Mouse (Mus musculus) kidney, postnatal 25 days (tissue): ENCODE data around the gene Rgs4.
A peak's percentile ranks its signal among the peaks of the same experiment; 100 is the strongest.

Experiments used
- DNase-seq, 2 experiments: peaks; one replicate each; pipeline ENCODE4 v3.0.0; 2021; ENCODE audit warnings: mixed read lengths in 2 of 2

The Rgs4 gene

DNA sequence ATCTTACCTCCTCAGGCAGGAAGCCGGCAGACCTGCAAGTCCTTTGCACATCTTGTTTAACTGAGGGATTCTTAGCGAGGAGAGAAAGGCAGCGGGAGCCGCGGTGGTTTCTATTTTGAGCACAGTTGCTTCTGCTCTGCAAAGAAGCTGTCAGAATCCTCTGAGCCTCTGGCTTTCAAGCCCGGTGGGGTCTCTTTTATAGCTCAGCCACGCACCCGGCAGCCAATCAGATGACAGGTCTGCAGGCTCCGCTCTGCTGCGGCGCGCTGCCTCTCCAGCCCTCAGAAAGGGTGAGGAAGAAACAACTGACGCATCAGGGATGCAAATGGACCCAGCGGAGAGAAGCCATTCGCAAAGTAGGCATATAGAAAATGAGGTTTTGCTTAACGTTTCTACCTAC, at the start of gene Rgs4:
Rgs4 (minus strand) TSS at position 170 of the 400 bp plus-strand sequence.
- DNase-seq: peak; percentile 36 to 60

DNA sequence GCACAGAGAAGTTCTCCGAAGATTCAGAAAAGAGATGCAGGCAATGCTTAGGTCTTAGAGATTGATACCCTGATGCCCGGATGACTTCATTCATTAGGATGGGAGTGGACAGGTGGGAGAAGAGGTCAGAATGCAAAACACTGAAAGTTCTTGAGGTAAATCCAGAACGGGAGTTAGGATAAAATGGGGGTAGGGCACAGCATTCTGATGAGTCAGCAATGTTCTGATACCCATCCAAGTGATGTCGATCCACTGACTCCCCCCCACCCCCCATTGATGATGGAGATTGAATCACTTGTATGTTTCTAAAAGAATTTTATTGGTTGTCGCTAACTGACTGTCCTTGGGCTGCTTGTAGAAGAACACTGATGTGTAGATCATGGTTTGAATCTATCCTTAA, 45.0 kb upstream of the Rgs4 start:
- DNase-seq: no peak

DNA sequence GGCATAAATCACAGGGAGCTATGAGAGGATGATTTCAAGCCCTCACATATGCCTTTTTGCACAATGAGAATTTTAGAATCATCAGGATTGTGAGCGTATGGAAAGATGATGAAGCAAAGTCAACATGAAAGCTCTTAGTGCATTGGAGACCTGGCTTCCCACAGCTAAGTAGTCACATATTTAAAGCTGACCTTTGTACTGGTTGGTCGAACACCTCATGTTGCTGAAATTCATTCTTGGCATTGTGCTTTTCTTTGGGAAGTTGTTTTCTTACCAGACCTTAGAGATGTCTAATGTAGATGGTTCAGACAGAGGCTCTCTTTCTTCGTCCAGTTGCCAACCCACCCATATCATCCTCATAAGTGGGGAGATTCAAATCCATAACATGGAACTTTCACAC, 38.5 kb upstream of the Rgs4 start:
- no peak for DNase-seq

DNA sequence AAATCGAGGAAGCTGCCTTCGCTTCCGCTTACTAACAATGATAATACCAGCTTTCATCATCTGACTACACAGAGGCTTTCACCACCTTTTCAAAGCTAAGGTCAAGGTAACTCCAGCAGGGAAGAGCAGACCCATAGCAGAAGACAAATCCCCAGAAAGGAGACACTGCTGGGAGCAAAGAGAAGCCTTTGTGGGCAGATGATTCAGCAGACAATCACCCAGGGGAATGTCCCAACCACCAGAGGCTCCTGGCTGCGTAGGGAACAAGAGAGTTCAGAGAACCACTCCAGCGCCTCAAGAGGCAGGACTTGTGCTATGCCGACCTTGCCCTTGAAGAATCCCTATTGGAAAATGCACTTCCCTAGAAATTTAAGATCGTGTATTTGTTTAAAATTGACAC, 29.1 kb upstream of the Rgs4 start:
- no peak for DNase-seq

DNA sequence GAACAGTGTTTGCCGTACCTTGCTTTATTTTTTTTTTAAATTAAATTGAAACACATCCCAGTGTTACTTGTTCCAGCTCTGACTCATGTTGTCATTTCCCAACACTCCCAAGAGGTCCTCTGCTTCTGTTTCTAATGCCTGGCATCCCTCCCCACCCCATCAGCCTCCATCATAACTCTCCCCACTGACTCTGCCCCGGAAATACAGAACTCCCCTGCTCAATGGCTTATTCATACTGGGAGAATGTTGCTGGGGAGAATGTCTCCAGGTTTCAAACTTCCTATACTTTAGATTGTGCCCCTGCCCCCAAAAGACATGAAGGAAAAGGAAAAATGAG, 17.1 kb upstream of the Rgs4 start:
- DNase-seq: no peak

DNA sequence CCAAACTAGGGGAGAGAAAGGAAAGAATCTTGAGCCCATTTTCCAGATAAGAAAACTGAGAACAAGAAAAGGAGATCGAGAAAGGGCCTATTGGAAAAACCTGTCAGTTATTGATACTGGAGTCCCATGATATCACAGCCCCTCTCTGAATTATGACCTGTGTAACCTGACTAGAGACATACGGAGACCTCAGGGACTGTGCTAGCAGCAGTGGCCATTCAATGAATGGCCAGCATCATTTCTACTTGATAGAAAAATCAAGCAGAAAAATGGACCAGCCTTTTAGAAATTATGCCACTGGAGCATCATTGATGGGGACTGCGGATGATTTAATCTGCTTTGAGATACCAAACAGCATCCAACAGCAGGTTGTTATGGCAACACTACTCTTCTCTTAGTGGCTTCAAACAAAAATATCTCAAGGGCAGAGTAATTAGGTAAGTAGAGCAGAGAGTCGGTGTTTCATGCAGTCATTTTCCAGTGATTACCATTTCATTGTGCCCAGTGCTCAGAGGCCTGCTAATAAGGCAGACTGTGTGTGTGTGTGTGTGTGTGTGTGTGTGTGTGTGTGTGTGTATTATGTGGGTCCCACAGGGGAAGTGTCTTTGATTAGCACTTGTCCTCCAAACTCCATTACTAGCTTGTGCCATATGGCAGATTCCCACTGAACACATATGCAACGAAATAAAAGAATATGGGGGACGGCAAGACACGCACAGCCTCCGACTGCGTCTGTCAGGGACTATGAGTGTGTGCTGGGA, 16.6 kb upstream of the Rgs4 start:
- DNase-seq: no peak

DNA sequence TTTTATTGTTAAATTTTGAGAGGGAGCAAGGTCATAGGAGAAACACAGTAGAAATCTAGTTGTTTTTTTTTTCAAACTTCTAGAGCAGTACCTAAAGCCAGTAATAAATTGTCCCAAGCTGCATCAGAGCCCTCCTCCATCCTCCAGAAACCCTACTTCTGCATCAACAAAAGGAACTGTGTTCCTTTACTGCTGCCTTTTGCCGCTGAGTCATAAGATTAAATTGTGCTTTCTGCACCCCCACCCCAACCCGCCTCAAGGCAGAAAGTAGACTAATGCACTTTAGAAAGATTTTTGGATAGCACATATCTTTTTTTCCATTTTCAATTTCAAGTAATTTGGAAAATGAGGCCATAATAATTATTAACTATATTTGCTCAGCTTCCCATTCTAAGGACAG, 15.1 kb upstream of the Rgs4 start:
- DNase-seq: no peak

DNA sequence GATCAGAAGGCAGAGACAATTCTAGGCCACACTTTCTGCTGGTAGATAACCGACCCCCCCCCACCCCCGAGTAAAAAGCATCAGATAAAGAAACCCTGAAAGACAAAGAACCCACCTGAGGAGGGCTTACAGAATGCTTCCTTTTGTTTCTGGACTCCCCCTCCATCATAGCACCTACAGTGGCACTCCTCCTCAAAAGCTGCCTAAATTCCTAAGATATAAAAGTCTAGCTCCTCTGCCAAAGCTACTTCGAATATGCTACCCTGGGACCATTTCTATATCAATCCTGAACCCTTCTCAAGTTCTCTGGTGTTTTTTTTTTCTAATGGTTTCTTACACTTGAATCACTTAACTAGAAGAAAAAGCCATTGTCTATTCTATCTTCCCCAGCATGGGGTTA, 9.1 kb upstream of the Rgs4 start:
- DNase-seq: no peak

DNA sequence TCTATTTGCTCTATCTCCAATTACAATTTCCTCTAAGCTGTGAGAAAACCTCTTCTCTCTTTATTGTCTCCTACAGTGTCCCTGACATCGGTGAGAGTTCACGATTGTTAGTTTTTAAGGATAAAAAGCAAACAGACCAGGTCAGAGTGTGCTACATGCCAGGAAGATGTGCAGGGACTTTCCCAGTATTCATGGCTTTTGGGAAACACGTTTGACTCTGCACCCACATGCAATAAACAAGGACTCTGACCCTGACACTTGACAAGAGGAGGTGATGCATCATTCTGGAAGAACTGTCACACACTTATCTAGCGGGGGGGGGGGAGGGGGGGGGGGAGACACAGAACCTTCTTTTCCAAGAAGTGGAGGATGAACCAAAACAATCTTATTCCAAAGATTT, 5.0 kb upstream of the Rgs4 start:
- DNase-seq: no peak

DNA sequence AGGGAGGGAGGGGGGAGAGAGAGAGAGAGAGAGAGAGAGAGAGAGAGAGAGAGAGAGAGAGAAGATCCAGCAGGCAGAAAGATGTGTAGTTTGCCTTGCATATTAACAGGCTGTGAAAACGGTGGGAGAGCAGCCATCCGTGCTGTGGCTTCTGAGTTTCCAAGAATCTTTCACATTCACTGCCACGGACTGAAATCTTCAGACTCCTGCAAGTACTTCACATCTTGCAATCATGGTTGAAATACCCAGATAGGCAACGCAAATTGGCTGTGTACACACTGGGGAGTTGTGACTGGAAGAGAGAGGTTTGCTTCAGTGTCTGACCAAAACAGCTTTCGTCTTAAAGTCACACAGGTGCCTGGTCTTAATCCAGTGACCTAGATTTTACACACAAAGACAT, 997 bp upstream of the Rgs4 start:
- no peak for DNase-seq

DNA sequence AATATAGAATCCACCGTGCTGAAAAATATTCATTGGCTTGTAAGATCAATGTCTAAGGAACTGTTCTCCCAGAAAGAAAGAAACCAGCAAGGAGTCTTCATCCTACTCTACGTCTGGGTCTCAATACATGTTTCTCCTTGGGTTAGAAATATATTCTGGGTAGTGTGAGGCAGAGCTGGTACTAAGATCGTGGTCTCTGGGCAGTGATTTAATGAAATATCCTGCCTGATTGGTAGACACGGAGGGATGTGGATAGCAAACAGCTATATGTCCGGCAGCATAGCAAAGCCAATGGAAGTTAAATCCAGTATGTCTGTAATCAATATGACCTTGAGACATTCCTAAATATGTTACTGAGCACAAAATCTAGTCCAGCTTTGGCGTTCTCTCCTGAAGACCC, 460 bp upstream of the Rgs4 start:
- DNase-seq: no peak

DNA sequence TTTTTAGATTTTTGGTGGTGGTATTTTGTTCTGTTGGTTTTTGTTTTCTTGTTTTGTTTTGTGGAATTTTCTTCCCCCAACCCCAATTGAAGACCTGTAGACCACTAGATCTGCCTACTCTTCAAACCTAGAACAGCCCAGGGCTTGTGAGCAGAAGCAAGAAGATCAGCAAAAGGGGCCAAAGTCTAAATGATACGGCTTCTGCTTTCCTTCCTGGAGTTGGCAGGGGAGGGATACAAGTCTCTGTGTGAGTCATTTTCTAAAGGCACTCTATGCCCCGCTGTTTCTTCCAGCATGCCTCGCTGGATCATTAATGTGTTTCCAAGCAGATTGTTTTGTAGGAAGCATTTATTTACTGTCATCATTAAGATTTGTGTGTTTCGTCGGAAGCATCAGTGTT, 6.3 kb downstream of the Rgs4 start:
- no peak for DNase-seq

DNA sequence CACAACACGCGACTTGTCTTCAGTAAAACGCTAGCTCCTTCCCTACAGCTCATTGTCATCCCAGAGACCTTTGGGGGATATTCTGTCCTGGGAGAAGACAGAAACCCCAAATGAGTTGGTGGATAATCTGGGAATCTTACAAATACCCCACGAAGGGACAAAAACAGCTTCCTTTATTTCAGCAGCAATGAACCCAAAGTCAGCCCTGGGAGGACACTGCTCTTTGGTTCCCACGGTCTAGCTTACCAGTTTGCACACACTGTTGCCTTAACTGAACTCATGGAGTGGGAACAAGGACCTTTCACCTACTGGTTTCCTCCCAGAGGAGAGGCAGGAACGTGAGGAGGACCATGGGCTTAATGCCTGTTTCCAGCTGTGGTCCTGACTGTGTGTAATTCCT, 10.2 kb downstream of the Rgs4 start:
- no peak for DNase-seq

DNA sequence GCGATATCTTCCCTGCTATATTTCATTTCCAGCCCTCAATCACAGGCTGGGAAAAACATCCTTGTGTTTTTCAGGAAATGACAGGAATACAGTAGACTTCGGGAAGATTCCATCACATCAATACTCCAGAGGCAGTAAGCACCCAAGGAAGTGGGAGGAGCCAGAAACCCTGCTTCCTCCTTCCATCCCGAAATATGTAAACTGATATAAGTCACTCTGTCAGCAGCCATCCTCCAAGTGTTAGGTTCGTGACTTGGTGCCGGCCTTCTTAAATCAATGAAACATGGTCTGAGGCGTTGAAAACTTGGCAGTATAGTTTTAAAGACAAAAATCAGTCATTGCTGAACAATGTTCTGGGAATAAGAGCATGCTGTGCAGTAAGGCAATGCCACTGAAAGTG, 11.3 kb downstream of the Rgs4 start:
- no peak for DNase-seq

DNA sequence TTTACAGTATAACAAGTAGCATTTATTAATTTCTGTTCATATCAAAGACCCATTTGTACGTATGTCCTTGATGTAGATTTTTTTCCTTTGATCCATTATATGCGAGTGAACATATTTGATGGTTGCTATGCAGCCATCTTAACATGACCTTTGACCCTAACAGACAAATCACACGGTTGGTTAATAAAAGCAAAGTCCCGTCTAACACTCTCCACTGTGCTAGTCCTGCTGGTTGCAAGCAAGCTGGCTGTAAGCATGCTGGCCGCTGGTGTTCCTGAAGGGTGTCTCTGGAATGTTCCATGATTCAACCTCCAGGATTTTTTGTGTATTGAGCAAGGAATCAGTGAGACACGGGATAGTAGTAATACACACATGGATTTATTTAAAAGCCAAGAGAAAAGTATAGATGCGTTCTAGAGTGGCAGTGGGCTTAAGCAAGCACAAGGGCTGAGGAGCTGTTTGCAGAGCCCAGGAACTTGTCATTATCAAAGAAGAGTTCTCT, 16.8 kb downstream of the Rgs4 start:
- no peak for DNase-seq

DNA sequence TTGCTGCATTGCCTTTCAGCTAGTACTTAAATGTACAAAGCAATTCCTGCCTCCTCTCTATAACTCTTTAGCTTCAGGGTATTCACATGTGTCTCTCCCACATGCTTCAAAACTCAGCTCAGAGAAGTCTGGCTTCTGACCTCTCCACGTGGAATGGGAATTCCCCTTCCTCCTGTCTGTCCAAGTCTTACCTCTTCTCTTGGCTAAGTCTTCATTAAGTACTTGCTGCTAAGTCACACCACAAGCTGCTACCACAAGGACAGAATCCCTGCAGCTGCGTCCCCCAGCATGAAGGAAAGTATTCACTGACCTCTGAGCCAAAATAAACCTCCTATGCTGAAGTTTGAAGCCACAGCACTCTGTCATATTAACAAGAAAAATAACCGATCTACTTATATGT, 21.1 kb downstream of the Rgs4 start:
- DNase-seq: no peak

DNA sequence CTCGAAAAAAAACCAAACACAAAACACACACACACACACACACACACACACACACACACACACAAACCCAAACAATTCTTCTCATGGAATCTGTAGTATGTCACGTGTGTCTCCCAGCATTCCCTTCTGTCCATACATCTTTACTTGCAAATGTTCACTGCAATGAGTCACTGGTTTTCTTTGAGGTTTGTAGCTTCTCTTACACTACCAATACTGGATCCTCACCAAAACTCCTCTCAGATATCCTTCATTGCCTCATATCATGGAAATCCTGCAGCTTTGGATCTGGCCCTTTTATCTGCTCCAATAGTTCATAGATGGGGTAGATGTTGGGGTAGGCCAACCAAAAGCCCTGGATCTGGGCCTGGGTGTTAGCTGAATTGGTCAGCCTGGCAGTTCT, 25.6 kb downstream of the Rgs4 start:
- no peak for DNase-seq

DNA sequence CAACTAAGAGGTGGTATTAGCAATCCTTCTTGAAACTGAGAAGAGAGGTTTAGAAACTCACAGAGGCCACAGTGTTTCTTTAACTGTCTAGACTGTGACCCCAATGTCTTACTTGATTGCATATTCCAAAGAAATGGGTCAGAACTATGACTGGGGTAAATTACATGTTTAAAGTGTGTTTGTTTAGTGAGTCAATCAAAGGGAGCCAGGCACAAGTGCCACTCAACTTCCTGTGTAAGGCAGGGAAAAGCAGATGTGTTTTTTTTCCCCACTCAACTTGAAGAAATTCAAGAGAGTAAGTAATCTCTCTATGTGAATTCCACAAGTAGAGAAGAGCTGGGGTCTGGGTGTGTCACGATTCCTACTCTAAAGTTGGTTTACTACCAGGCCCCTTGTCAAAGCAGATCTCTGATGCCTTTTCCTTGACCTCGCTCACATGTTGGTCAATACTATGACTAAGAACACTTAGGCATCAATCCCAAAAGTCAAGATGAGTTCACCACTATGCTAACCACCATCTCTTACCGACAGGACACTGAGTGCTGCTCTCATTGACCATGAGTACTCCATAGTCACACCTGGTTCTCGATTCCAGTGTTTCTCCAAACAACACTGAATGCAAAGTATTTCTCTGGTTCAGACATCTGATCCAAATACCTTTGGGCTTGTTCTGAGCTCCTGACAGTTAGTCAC, 42.9 kb downstream of the Rgs4 start:
- DNase-seq: no peak

DNA sequence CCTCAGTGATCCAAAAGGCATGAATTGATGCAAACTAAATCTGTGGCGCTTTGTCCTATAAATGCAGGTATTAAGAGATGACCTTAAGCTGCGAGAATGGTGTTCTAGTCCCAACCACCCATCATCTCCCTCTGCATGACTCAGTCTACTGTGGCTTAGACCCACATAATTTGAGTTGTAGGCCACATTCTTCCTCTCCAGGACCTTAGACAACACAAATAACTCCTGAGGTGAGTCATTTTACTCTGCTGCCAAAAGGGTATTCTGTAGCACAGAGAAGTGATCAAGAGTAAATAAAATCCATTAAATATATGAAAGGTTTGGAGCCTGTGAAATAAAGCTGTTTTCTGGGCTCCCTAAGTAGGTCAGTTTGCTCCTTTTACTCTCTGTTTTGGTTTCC, 48.3 kb downstream of the Rgs4 start:
- DNase-seq: no peak

DNA sequence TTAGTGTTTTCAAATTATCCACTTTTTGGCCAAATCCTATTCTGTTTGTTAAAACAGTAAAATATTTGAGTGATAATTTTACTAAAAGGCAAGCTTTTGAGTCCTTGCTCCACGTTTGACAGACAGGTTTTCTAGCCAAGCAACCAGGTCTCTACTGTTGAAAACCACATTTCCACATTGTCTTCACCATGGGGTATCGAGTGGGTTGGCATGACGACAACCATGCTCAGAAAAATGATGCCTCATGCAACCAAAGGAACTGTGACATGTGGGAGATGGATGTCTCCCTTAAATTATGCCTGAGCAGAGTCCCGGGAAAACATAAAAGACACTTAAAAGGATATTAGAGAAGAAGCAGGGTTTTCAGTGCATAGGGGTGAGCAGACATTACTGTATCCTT, 50.2 kb downstream of the Rgs4 start:
- DNase-seq: no peak

DNA sequence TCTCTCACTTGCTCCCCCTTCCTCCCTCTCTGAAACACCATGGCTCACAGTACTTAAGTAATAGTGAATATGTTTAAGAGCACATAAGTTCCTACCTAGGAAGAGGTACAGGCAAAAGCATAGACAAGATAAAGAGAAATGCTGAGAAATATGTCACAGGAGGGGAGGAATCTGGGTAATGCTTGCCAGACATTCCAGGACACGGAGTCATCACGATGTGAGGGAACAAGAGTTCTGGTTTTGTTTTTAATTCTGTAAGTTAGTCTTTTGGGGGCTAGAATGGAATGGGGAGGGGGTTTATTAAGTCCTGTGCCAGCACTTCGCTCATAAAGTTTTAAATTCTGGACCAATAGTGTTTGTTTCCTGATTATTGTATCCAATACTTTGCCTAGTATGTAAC, 52.1 kb downstream of the Rgs4 start:
- no peak for DNase-seq

DNA sequence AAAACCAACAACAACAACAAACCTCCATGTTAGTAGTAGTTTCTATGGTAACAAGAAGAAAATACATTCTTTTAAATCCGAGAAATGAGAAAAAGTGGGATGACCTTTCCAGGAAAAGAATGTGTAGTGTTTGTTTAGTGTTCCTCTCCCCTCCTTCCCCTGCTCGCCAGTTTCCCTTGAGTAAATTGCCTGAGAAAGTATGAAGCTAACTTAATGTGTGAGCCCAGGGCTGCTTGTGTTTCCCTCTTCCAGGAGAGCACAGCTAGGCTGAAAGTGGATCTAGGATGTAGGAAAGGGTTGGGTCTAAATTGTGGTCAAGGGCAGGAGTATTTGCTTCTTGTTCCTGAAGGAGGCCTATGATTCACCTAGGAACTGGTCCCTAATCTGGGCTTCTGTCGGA, 53.9 kb downstream of the Rgs4 start:
- no peak for DNase-seq

DNA sequence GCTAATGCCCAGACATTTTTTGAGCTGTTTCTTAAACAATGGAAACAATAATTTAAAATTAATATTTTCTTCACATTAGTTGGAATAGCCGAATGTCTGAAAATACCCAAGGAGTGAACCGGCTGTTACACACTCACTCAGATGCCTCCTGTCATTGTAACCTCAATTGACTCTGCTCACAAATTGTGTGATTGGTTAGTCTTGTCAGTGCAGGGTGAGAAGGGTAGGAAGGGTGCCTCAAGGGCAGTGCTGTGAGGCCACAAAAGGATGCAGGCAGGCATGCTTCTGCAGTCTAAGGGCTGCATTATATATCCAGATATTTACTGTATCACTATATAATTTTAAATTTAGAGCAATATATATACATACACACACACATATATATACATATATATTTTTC, 54.4 kb downstream of the Rgs4 start:
- DNase-seq: no peak
